Mouse (Mus musculus) lung, postnatal 14 days (tissue): ENCODE results near the gene Zfp773.
A peak's percentile ranks its signal among the peaks of the same experiment; 100 is the strongest.
"Not testable (repeated sequence)": the region's sequence is repeated elsewhere in the genome, so short reads cannot be mapped to it uniquely, and the experiment has no call there.

ENCODE experiments used
- DNase-seq: peaks from one replicate; pipeline ENCODE4 v3.0.0; 2021

Gene Zfp773

GRCm38 (mm10) chr7:7136379-7136866 lies at the start of gene Zfp773:
TSS of gene Zfp773 (minus strand) at chr7:7136755.
- peak; percentile 44 for DNase-seq

GRCm38 (mm10) chr7:7185897-7186296 lies 49.3 kb upstream of the Zfp773 start:
- DNase-seq, result no peak

- peak; percentile 58 for DNase-seq
These were observed 34.9 kb upstream of the Zfp773 start, which contains the start of gene Zfp418 for GRCm38 (mm10) chr7:7171227-7172147. TSS of gene Zfp418 (plus strand) at chr7:7171330.

- DNase-seq, result no peak
These were observed 9.5 kb upstream of the Zfp773 start for GRCm38 (mm10) chr7:7145991-7146608.

GRCm38 (mm10) chr7:7144215-7144614 lies 7.7 kb upstream of the Zfp773 start:
- no peak for DNase-seq

- no peak for DNase-seq
These were observed 3.8 kb downstream of the Zfp773 start for GRCm38 (mm10) chr7:7132751-7133150.

- not testable (repeated sequence) for DNase-seq
These were observed 5.9 kb downstream of the Zfp773 start for GRCm38 (mm10) chr7:7130491-7131124.

- DNase-seq, result no peak
These were observed 15.0 kb downstream of the Zfp773 start for GRCm38 (mm10) chr7:7121602-7121980.

- DNase-seq, result peak; percentile 86
These were observed 15.5 kb downstream of the Zfp773 start, which contains the start of gene Zfp954 for GRCm38 (mm10) chr7:7120921-7121601. TSS of gene Zfp954 (minus strand) at chr7:7121488.

GRCm38 (mm10) chr7:7118441-7118840 lies 18.1 kb downstream of the Zfp773 start:
- DNase-seq, result no peak

GRCm38 (mm10) chr7:7108501-7108900 lies 28.1 kb downstream of the Zfp773 start:
- DNase-seq, result no peak
